Mouse (Mus musculus) neural tube, embryonic 12.5 days (tissue): ENCODE measurements at regions not wholly inside any gene's neighbourhood (a gene's known extent, or its start where the extent isn't known, plus 50 kb on each side); places are given as distances from the start of the nearest gene placed in this dataset.

ENCODE experiments used
- ATAC-seq: fragments of 200-750 bp; cut with Nextera tagmentation; 2 replicates; pipeline ENCODE4 v1.8.0; 2017; ENCODE audit warnings: low read depth, mild to moderate bottlenecking, moderate TSS enrichment, moderate library complexity; ENCODE audit not compliant: low FRiP score
- H3K27ac ChIP-seq: fragments of 300-500 bp; sonication (generic); 2 replicates; pipeline ENCODE4 v1.5.1; 2016
- H3K27me3 ChIP-seq: fragments of 300-500 bp; sonication (generic); replicated peaks from 2 replicates; pipeline ENCODE4 v1.6.1; 2016; ENCODE audit warnings: mild to moderate bottlenecking
- H3K36me3 ChIP-seq: fragments of 300-500 bp; sonication (generic); 2 replicates; pipeline ENCODE4 v1.6.1; 2016; ENCODE audit warnings: mild to moderate bottlenecking
- H3K4me1 ChIP-seq: fragments of 300-500 bp; sonication (generic); 2 replicates; pipeline ENCODE4 v1.6.1; 2016
- H3K4me2 ChIP-seq: fragments of 300-500 bp; sonication (generic); replicated peaks from 2 replicates; pipeline ENCODE4 v1.6.1; 2016; ENCODE audit warnings: mild to moderate bottlenecking
- H3K4me3 ChIP-seq: fragments of 300-500 bp; sonication (generic); 2 replicates; pipeline ENCODE4 v1.5.1; 2016
- H3K9ac ChIP-seq: fragments of 300-500 bp; sonication (generic); 2 replicates; pipeline ENCODE4 v1.6.1; 2016; ENCODE audit warnings: mild to moderate bottlenecking
- H3K9me3 ChIP-seq: fragments of 300-500 bp; sonication (generic); 2 replicates; pipeline ENCODE4 v1.6.1; 2016; ENCODE audit warnings: mild to moderate bottlenecking
- WGBS: fragments of 180-500 bp; shearing (Covaris S2); methylation state at CpG from one replicate; pipeline ENCODE4 v1.1.7; 2016; 5-methylcytosine and 5-hydroxymethylcytosine counted together

- Histone ChIP-seq H3K36me3 (no peaks in the 10 kb centered on the region), H3K9me3 (no peaks in the 10 kb centered on the region), H3K27ac (no peak overlapping the region), H3K4me3 (no peak overlapping the region), H3K27me3 (no peaks in the 10 kb centered on the region), H3K4me2 (no peak overlapping the region), H3K4me1 (no peaks in the 10 kb centered on the region), H3K9ac (no peak overlapping the region)
- ATAC-seq = no peak
- 94% methylated on average over 6 of the region's 6 CpGs for WGBS
Observed at GRCm38 (mm10) chr11:88778326-88778725, 60.0 kb upstream of the Msi2 start.

GRCm38 (mm10) chr11:88774401-88774931, 56.2 kb upstream of the Msi2 start:
- Histone ChIP-seq H3K9me3 (no peaks in the 10 kb centered on the region), H3K9ac (no peak overlapping the region), H3K4me2 (no peak overlapping the region), H3K4me1 (no peaks in the 10 kb centered on the region), H3K4me3 (no peak overlapping the region), H3K27me3 (no peaks in the 10 kb centered on the region), H3K36me3 (no peaks in the 10 kb centered on the region), H3K27ac (0 out of 2 replicates have a peak overlapping the region, but pooled peaks have one; percentile 32)
- WGBS = 15% methylated on average over 4 of the region's 4 CpGs
- no peak for ATAC-seq

- Histone ChIP-seq H3K27me3 (no peaks in the 10 kb centered on the region), H3K9me3 (no peaks in the 10 kb centered on the region), H3K27ac (no peak overlapping the region), H3K36me3 (no peaks in the 10 kb centered on the region), H3K4me2 (no peak overlapping the region), H3K4me1 (no peaks in the 10 kb centered on the region), H3K4me3 (no peak overlapping the region), H3K9ac (no peak overlapping the region)
- 51% methylated on average over 6 of the region's 6 CpGs for WGBS
- no peak for ATAC-seq
Observed at GRCm38 (mm10) chr11:88773961-88774360, 55.6 kb upstream of the Msi2 start.

- Histone ChIP-seq H3K4me2 (no peak overlapping the region), H3K9me3 (no peaks in the 10 kb centered on the region), H3K36me3 (no peaks in the 10 kb centered on the region), H3K27ac (no peak overlapping the region), H3K27me3 (no peaks in the 10 kb centered on the region), H3K9ac (no peak overlapping the region), H3K4me3 (no peak overlapping the region), H3K4me1 (0 out of 2 replicates have a peak, but pooled peaks cover under 1% of the 10 kb centered on the region)
- 83% methylated on average over 7 of the region's 7 CpGs for WGBS
- no peak for ATAC-seq
Observed at GRCm38 (mm10) chr11:88770405-88770804, 52.1 kb upstream of the Msi2 start.
